26 mouse cellular contexts compared by ENCODE assay signal in the genomic region with DNA sequence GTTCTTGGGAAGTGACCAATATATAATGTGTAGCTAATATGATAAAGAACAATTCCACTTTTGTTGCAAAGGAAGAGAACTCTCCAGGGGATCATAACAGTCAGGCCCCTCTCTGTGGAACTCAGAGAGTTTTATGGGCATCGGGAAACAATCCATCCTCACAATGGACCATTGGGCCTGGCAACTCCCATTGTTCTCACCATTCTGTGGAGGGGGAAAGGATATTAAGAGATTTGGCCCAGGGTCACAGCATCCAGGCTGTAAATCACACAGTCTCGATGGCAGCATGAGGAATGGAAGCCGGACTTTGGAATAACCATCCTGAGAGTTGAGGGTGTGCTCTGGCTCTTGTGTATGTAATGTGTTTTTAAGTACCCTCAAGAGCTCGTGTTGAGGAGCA.
DNase-seq lines count a peak whose midpoint lies in the region; ATAC-seq lines count a peak whose summit lies in the region.
"Had no signal": no experiment of that assay in that cellular context is flagged by ENCODE, and none has a peak within 500 bp of the region (broad histone marks: within the 10 kb centered on the region; RNA-seq: fewer than 3 reads in every experiment).

No protein-coding gene starts in this region.

- ATAC-seq in neural tube, embryonic 15.5 days (ENCODE audit: low FRiP score), result no peak
- ATAC-seq: activated CD4-positive, CD25-positive, alpha-beta regulatory T cell, adult 4 months; CD4-positive, CD25-positive, alpha-beta regulatory T cell, adult 4 months; forebrain, embryonic 13.5 days; forebrain, embryonic 15.5 days; forebrain, postnatal 0 days; Patski had no signal

- H3K9me3 ChIP-seq in neural tube, embryonic 15.5 days (replicated peaks), result no peaks in the 10 kb centered on the region
- H3K9me3 ChIP-seq: embryonic facial prominence, embryonic 10.5 days; embryonic facial prominence, embryonic 12.5 days; forebrain, embryonic 13.5 days; forebrain, embryonic 15.5 days had no signal

- 0 out of 2 replicates have a peak, but pooled peaks cover 3% of the 10 kb centered on the region for H3K4me1 ChIP-seq in neural tube, embryonic 15.5 days
- H3K4me1 ChIP-seq: embryonic facial prominence, embryonic 10.5 days; embryonic facial prominence, embryonic 12.5 days; forebrain, embryonic 13.5 days; forebrain, embryonic 15.5 days had no signal

- no peak overlapping the region for H3K27ac ChIP-seq in neural tube, embryonic 15.5 days (replicated peaks)
- H3K27ac ChIP-seq: embryonic facial prominence, embryonic 10.5 days; embryonic facial prominence, embryonic 12.5 days; forebrain, embryonic 13.5 days; forebrain, embryonic 15.5 days had no signal

- no peaks in the 10 kb centered on the region for H3K27me3 ChIP-seq in neural tube, embryonic 15.5 days (replicated peaks)
- H3K27me3 ChIP-seq: CH12.LX; embryonic facial prominence, embryonic 12.5 days; forebrain, embryonic 13.5 days; forebrain, embryonic 15.5 days had no signal

- no peaks in the 10 kb centered on the region for H3K36me3 ChIP-seq in neural tube, embryonic 15.5 days
- H3K36me3 ChIP-seq: embryonic facial prominence, embryonic 10.5 days; embryonic facial prominence, embryonic 12.5 days; forebrain, embryonic 15.5 days; G1E had no signal

- WGBS in neural tube, embryonic 15.5 days, result 11% methylated on average over 4 of the region's 4 CpGs

- no peak overlapping the region for H3K4me3 ChIP-seq in neural tube, embryonic 15.5 days (replicated peaks)
- H3K4me3 ChIP-seq: embryonic facial prominence, embryonic 10.5 days; embryonic facial prominence, embryonic 12.5 days; forebrain, embryonic 13.5 days; forebrain, embryonic 15.5 days had no signal

- H3K9ac ChIP-seq in neural tube, embryonic 15.5 days (replicated peaks), result no peak overlapping the region
- H3K9ac ChIP-seq: embryonic facial prominence, embryonic 12.5 days; forebrain, embryonic 13.5 days; forebrain, embryonic 15.5 days; forebrain, postnatal 0 days had no signal

- peak; percentile 27 for DNase-seq in embryo, embryonic 10 days (ENCODE audit: low spot score)
- no peak for DNase-seq in embryo, embryonic 9.5 days (ENCODE audit: extremely low spot score)
- DNase-seq in neural tube, embryonic 10.5 days (ENCODE audit: extremely low spot score, low spot score), result peak; percentile 21
- peak; percentile 51 for DNase-seq in embryo, embryonic 10.5 days (ENCODE audit: low spot score)
- peak; percentile 70 for DNase-seq in mesoderm, embryonic 11.5 days (ENCODE audit: low read depth, low spot score)
- no peak for DNase-seq in urinary bladder, adult 2 months (ENCODE audit: low spot score)
- no peak for DNase-seq in cerebellum, adult 8-10 months
- DNase-seq: adrenal gland, adult 8-10 months; adrenal gland, postnatal 14 days; B cell, adult 2 months; cerebellum, adult 11 months; cerebellum, adult 18-20 months; cerebellum, adult 9-10 months; cerebellum, postnatal 10 days; cerebellum, postnatal 25 days; forebrain, postnatal 0 days had no signal

- no peak overlapping the region for H3K4me2 ChIP-seq in neural tube, embryonic 15.5 days
- H3K4me2 ChIP-seq: embryonic facial prominence, embryonic 12.5 days; forebrain, embryonic 13.5 days; forebrain, embryonic 15.5 days had no signal

Comparison
In these comparisons a context has a peak if more than half of its experiments do, and no peak if none do; other contexts are left out.
1. DNase-seq: peak in embryo, embryonic 10 days (single experiment), neural tube, embryonic 10.5 days (single experiment), embryo, embryonic 10.5 days (single experiment) and mesoderm, embryonic 11.5 days (single experiment); none in embryo, embryonic 9.5 days (single experiment), urinary bladder, adult 2 months (single experiment) and cerebellum, adult 8-10 months (single experiment).